Mouse (Mus musculus) kidney, embryonic 16.5 days (tissue): Measurements from ENCODE around the gene Pten. TPM values are rescaled to one million over a fixed set of nuclear protein-coding genes. Genes with fewer than 3 reads are reported as not detected.
A peak's percentile ranks its signal among the peaks of the same experiment; 100 is the strongest.

Experiments used
- ATAC-seq: fragments of 200-750 bp; cut with Nextera tagmentation; 2 replicates; pipeline ENCODE4 v1.8.0; 2017; ENCODE audit warnings: moderate TSS enrichment; ENCODE audit not compliant: low FRiP score, low TSS enrichment
- H3K27ac ChIP-seq: fragments of 300-500 bp; sonication (generic); 2 replicates; pipeline ENCODE4 v1.5.1; 2014; ENCODE audit warnings: low read length
- H3K27me3 ChIP-seq: fragments of 300-500 bp; sonication (generic); 2 replicates; pipeline ENCODE4 v1.6.1; 2014; ENCODE audit warnings: low read length, control low read depth, mixed read lengths; ENCODE audit not compliant: insufficient read depth
- H3K36me3 ChIP-seq: fragments of 300-500 bp; sonication (generic); 2 replicates; pipeline ENCODE4 v1.6.1; 2014; ENCODE audit warnings: low read length, control low read depth, mixed read lengths; ENCODE audit not compliant: insufficient read depth
- H3K4me1 ChIP-seq: fragments of 300-500 bp; sonication (generic); 2 replicates; pipeline ENCODE4 v1.6.1; 2014; ENCODE audit warnings: low read length, control low read depth, mixed read lengths; ENCODE audit not compliant: insufficient read depth
- H3K4me2 ChIP-seq: fragments of 300-500 bp; sonication (generic); replicated peaks from 2 replicates; pipeline ENCODE4 v1.6.1; 2014; ENCODE audit warnings: low read depth, low read length
- H3K4me3 ChIP-seq: fragments of 300-500 bp; sonication (generic); 2 replicates; pipeline ENCODE4 v1.5.1; 2014; ENCODE audit warnings: mild to moderate bottlenecking, low read length
- H3K9ac ChIP-seq: fragments of 300-500 bp; sonication (generic); replicated peaks from 2 replicates; pipeline ENCODE4 v1.6.1; 2014; ENCODE audit warnings: low read length
- H3K9me3 ChIP-seq: fragments of 300-500 bp; sonication (generic); 2 replicates; pipeline ENCODE4 v1.6.1; 2016; ENCODE audit warnings: low read length, control low read depth
- whole genome bisulfite sequencing: fragments of 180-500 bp; shearing (Covaris S2); extraction: QIAGEN DNeasy Blood & Tissue Kit; methylation state at CpG from one replicate; pipeline ENCODE4 v1.1.7; 2014; 5-methylcytosine and 5-hydroxymethylcytosine counted together
- polyA plus RNA-seq: library from polyadenylated mRNA; unstranded; fragments of >200 nt; fragmentation: Nextera tagmentation; extraction: Ambion mirVana; gene quantifications from 2 replicates; pipeline ENCODE4 v1.2.1, GENCODE M21; 2015

The Pten gene
- polyA plus RNA-seq, 1 experiment from 2014 or later: 6.5 TPM

DNA sequence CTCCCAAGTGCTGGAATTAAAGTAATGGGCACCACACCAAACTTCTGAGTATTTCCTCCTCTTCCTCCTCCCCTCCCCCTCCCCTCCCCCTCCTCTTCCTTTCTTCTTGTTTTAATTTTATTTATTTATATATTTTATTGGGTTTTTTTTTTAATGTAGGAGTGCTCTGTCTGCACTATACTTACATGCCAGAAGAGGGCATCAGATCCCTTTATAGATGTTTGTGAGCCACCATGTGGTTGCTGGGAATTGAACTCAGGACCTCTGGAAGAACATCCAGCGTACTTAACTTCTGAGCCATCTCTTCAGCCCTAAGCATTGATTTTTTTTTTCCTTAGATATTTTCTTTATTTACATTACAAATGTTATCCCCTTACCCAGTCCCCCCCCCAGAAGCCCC, 37.0 kb upstream of the Pten start:
- Histone ChIP-seq H3K27ac (no peak overlapping the region), H3K9ac (no peak overlapping the region), H3K4me1 (0 out of 2 replicates have a peak, but pooled peaks cover 8% of the 10 kb centered on the region), H3K27me3 (no peaks in the 10 kb centered on the region), H3K4me3 (no peak overlapping the region), H3K9me3 (peaks cover 4% of the 10 kb centered on the region; the same call in 1 of the 2 replicates), H3K36me3 (no peaks in the 10 kb centered on the region), H3K4me2 (no peak overlapping the region)
- no peak for ATAC-seq
- 100% methylated on average over 1 of the region's 1 CpGs for WGBS

GRCm38 (mm10) chr19:32723817-32724216, 33.5 kb upstream of the Pten start:
- no peak overlapping the region for H3K4me2 ChIP-seq
- H3K27me3 ChIP-seq: peaks cover 5% of the 10 kb centered on the region; the same call in 1 of the 2 replicates
- H3K4me1 ChIP-seq: peaks cover 23% of the 10 kb centered on the region; the same call in 1 of the 2 replicates
- ATAC-seq: peak; percentile 58; the same call in 1 of the 2 replicates
- H3K27ac ChIP-seq: peak overlapping the region; percentile 28
- no peaks in the 10 kb centered on the region for H3K36me3 ChIP-seq
- WGBS: 9% methylated on average over 7 of the region's 7 CpGs
- no peak overlapping the region for H3K4me3 ChIP-seq
- peaks cover 4% of the 10 kb centered on the region; the same call in 1 of the 2 replicates for H3K9me3 ChIP-seq
- H3K9ac ChIP-seq: no peak overlapping the region

DNA sequence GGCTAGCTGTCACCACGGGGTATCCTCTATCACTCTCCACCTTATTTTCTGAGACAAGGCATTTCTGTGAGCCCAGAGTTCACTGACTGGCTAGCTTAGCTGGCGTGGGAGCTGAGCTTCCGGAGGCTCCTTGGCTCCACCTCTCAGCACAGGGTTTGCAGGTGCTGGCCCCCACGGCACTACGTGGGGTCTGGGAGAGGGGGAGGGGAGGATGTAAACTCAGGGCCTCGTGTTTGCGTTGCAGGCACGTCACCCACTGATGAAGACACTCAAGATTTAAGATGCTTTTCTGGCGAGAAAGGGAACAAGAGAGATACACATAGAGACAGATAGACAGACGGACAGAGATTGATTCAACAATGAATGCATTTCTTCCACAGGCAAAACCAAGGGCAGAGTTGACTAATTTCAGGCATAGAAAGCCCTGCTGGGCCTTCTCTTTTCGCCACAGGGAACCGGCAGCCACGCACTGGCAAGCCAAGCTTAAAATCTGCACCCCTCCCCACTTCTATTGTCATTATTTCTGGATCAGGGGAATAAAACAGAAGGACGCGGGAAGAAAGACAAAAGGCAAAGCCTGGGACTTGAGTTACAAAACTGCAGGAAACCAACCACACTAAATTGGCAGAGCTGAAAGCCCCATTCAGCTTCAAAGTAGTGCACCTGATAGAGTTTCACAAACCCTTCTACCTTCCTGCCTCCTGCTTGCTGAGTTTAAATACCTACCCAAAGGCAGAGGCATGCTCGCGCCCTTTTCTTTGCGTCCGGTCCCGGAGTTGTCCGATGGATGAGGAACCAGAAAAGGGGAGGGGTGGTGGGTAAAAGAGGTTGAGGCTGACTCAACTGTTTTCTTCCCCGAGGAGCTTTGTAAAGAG, 30.6 kb upstream of the Pten start:
- H3K9me3 ChIP-seq: no peaks in the 10 kb centered on the region
- no peaks in the 10 kb centered on the region for H3K36me3 ChIP-seq
- peaks cover 23% of the 10 kb centered on the region; the same call in 1 of the 2 replicates for H3K4me1 ChIP-seq
- no peak; the same call in 1 of the 2 replicates for ATAC-seq
- H3K9ac ChIP-seq: 0 out of 2 replicates have a peak overlapping the region, but pooled peaks have one; percentile 31
- H3K4me3 ChIP-seq: peak overlapping the region; percentile 18
- H3K4me2 ChIP-seq: peak overlapping the region; percentile 28
- no peak overlapping the region for H3K27ac ChIP-seq
- peaks cover 5% of the 10 kb centered on the region; the same call in 1 of the 2 replicates for H3K27me3 ChIP-seq
- 4% methylated on average over 22 of the region's 22 CpGs for WGBS

DNA sequence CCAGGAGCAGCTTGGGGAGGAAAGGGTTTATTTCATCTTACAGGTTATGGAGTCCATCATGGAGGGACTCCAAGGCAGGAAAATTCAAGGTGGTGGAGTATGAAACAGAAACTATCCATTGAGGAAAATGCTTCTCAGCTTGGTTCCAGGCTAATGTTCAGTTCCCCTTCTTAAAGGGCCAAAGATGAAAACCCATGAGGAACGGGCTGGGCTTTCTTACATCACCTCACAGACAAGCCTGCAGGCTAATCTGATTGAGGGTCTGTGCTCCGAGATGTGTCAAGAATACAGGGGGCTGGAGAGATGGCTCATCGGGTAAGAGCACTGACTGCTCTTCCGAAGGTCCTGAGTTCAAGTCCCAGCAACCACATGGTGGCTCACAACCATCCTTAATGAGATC, 27.5 kb upstream of the Pten start:
- Histone ChIP-seq H3K27ac (no peak overlapping the region), H3K4me3 (no peak overlapping the region), H3K4me2 (no peak overlapping the region), H3K9me3 (no peaks in the 10 kb centered on the region), H3K9ac (no peak overlapping the region), H3K4me1 (peaks cover 15% of the 10 kb centered on the region; the same call in 1 of the 2 replicates), H3K27me3 (peaks cover 5% of the 10 kb centered on the region; the same call in 1 of the 2 replicates), H3K36me3 (no peaks in the 10 kb centered on the region)
- 89% methylated on average over 4 of the region's 4 CpGs for WGBS
- ATAC-seq: no peak

DNA sequence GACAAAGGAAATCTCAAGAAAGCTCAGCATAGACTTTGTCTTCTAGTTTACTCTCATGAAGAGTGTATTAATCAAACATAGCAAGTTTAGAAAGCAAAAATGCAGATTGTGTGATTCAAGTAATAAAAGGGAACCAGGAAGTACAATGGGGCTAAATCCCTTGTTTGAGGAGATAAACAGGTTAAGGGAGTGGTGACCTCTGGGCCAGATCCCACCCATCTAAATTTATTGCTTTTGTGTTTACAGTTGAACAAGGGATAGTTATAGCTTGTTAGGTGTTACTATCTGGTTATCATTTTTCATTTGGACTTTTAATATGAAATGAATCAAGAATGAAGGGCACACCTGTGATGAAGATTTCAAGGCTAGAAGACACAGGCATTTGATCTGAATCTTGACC, 24.4 kb upstream of the Pten start:
- no peak overlapping the region for H3K9ac ChIP-seq
- H3K9me3 ChIP-seq: no peaks in the 10 kb centered on the region
- no peaks in the 10 kb centered on the region for H3K27me3 ChIP-seq
- no peak overlapping the region for H3K27ac ChIP-seq
- no peaks in the 10 kb centered on the region for H3K4me1 ChIP-seq
- H3K36me3 ChIP-seq: no peaks in the 10 kb centered on the region
- no peak overlapping the region for H3K4me2 ChIP-seq
- ATAC-seq: no peak
- H3K4me3 ChIP-seq: no peak overlapping the region

- Histone ChIP-seq H3K4me3 (no peak overlapping the region), H3K4me2 (no peak overlapping the region), H3K27ac (no peak overlapping the region), H3K9ac (no peak overlapping the region), H3K27me3 (no peaks in the 10 kb centered on the region), H3K36me3 (no peaks in the 10 kb centered on the region), H3K9me3 (no peaks in the 10 kb centered on the region), H3K4me1 (no peaks in the 10 kb centered on the region)
- WGBS: 80% methylated on average over 7 of the region's 7 CpGs
- no peak for ATAC-seq
Observed at GRCm38 (mm10) chr19:32737844-32738243, 19.5 kb upstream of the Pten start.

DNA sequence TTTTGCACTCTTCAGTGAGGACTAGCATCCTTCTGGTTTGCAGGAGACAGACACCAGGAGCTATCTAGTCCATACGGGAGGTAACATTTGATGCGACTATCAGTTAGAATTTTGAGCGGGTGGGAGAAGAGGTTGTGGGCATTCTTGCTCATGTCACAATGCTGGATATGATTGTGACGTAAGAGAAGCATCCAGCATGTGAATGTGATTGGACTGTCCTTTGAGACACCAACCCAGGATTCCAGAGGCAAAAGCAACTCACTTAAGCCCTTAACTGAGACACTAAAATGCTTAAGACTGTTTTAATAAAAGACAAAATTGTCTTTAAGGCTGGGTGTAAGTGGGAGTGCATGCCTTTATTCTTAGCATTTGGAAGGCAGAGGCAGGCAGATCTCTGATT, 17.6 kb upstream of the Pten start, which contains the start of gene Atad1:
Atad1 (minus strand) TSS at position 101 of the 400 bp plus-strand sequence.
- 93% methylated on average over 4 of the region's 4 CpGs for WGBS
- Histone ChIP-seq H3K36me3 (no peaks in the 10 kb centered on the region), H3K4me1 (no peaks in the 10 kb centered on the region), H3K27ac (no peak within 1 kb of the TSS), H3K4me2 (no peak within 1 kb of the TSS), H3K27me3 (no peaks in the 10 kb centered on the region), H3K4me3 (no peak within 1 kb of the TSS), H3K9me3 (no peaks in the 10 kb centered on the region), H3K9ac (no peak within 1 kb of the TSS)
- no peak for ATAC-seq

- Histone ChIP-seq H3K4me1 (no peaks in the 10 kb centered on the region), H3K4me2 (no peak overlapping the region), H3K9me3 (no peaks in the 10 kb centered on the region), H3K27ac (no peak overlapping the region), H3K27me3 (no peaks in the 10 kb centered on the region), H3K9ac (no peak overlapping the region), H3K36me3 (no peaks in the 10 kb centered on the region), H3K4me3 (no peak overlapping the region)
- WGBS: 85% methylated on average over 4 of the region's 4 CpGs
- ATAC-seq: no peak
Observed at GRCm38 (mm10) chr19:32740641-32741345, 16.5 kb upstream of the Pten start.

- WGBS: 24% methylated on average over 6 of the region's 6 CpGs
- Histone ChIP-seq H3K4me3 (no peak overlapping the region), H3K4me2 (no peak overlapping the region), H3K27ac (no peak overlapping the region), H3K36me3 (no peaks in the 10 kb centered on the region), H3K27me3 (no peaks in the 10 kb centered on the region), H3K9ac (no peak overlapping the region), H3K4me1 (peaks cover 2% of the 10 kb centered on the region; the same call in 1 of the 2 replicates), H3K9me3 (no peaks in the 10 kb centered on the region)
- no peak for ATAC-seq
Observed at GRCm38 (mm10) chr19:32749425-32749824, 7.9 kb upstream of the Pten start.
